Mouse (Mus musculus): ENCODE measurements at regions not wholly inside any gene's neighbourhood (a gene's known extent, or its start where the extent isn't known, plus 50 kb on each side); places are given as distances from the start of the nearest gene placed in this dataset.

GRCm38 (mm10) chr2:12765336-12765735 is 158.5 kb upstream of the Pter start:
- Histone ChIP-seq H3K4me3 (ENCODE audit: control insufficient read depth, insufficient read depth, low read length) (no peak overlapping the region), H3K27me3 (ENCODE audit: control insufficient read depth, insufficient read depth, low read length) (no peaks in the 10 kb centered on the region), H3K4me1 (replicated peaks; ENCODE audit: control insufficient read depth, insufficient read depth, low read length) (no peaks in the 10 kb centered on the region), H3K27ac (ENCODE audit: control insufficient read depth, insufficient read depth, low read length) (no peak overlapping the region), H3K36me3 (ENCODE audit: control insufficient read depth, insufficient read depth, low read length) (no peaks in the 10 kb centered on the region)
- 87% methylated on average over 2 of the region's 2 CpGs for WGBS
- no peak for DNase-seq
- TF ChIP-seq POLR2A (IDR thresholded peaks at IDR 0.05; ENCODE audit: control insufficient read depth, extremely low read depth, insufficient read depth, low read length, poor library complexity) (no peak), CTCF (IDR thresholded peaks at IDR 0.05; ENCODE audit: borderline replicate concordance, control insufficient read depth, extremely low read depth, insufficient read depth, low read length, poor library complexity) (no peak)

GRCm38 (mm10) chr2:12776866-12777265 is 147.0 kb upstream of the Pter start:
- H3K27me3 ChIP-seq (ENCODE audit: control insufficient read depth, insufficient read depth, low read length), result no peaks in the 10 kb centered on the region
- TF ChIP-seq POLR2A (IDR thresholded peaks at IDR 0.05; ENCODE audit: control insufficient read depth, extremely low read depth, insufficient read depth, low read length, poor library complexity) (no peak), CTCF (IDR thresholded peaks at IDR 0.05; ENCODE audit: borderline replicate concordance, control insufficient read depth, extremely low read depth, insufficient read depth, low read length, poor library complexity) (no peak)
- DNase-seq, result no peak
- no peaks in the 10 kb centered on the region for H3K36me3 ChIP-seq (ENCODE audit: control insufficient read depth, insufficient read depth, low read length)
- H3K4me3 ChIP-seq (ENCODE audit: control insufficient read depth, insufficient read depth, low read length), result no peak overlapping the region
- 72% methylated on average over 3 of the region's 3 CpGs for WGBS
- H3K4me1 ChIP-seq (replicated peaks; ENCODE audit: control insufficient read depth, insufficient read depth, low read length), result no peaks in the 10 kb centered on the region
- no peak overlapping the region for H3K27ac ChIP-seq (ENCODE audit: control insufficient read depth, insufficient read depth, low read length)

GRCm38 (mm10) chr2:12777696-12778095 is 146.1 kb upstream of the Pter start:
- Histone ChIP-seq H3K4me1 (replicated peaks; ENCODE audit: control insufficient read depth, insufficient read depth, low read length) (no peaks in the 10 kb centered on the region), H3K36me3 (ENCODE audit: control insufficient read depth, insufficient read depth, low read length) (no peaks in the 10 kb centered on the region), H3K27me3 (ENCODE audit: control insufficient read depth, insufficient read depth, low read length) (no peaks in the 10 kb centered on the region), H3K27ac (ENCODE audit: control insufficient read depth, insufficient read depth, low read length) (no peak overlapping the region), H3K4me3 (ENCODE audit: control insufficient read depth, insufficient read depth, low read length) (no peak overlapping the region)
- 46% methylated on average over 2 of the region's 2 CpGs for WGBS
- DNase-seq, result no peak
- TF ChIP-seq CTCF (IDR thresholded peaks at IDR 0.05; ENCODE audit: borderline replicate concordance, control insufficient read depth, extremely low read depth, insufficient read depth, low read length, poor library complexity) (no peak), POLR2A (IDR thresholded peaks at IDR 0.05; ENCODE audit: control insufficient read depth, extremely low read depth, insufficient read depth, low read length, poor library complexity) (no peak)

- TF ChIP-seq POLR2A (IDR thresholded peaks at IDR 0.05; ENCODE audit: control insufficient read depth, extremely low read depth, insufficient read depth, low read length, poor library complexity) (no peak), CTCF (IDR thresholded peaks at IDR 0.05; ENCODE audit: borderline replicate concordance, control insufficient read depth, extremely low read depth, insufficient read depth, low read length, poor library complexity) (no peak)
- 77% methylated on average over 2 of the region's 2 CpGs for WGBS
- no peaks in the 10 kb centered on the region for H3K27me3 ChIP-seq (ENCODE audit: control insufficient read depth, insufficient read depth, low read length)
- no peaks in the 10 kb centered on the region for H3K4me1 ChIP-seq (replicated peaks; ENCODE audit: control insufficient read depth, insufficient read depth, low read length)
- no peak overlapping the region for H3K4me3 ChIP-seq (ENCODE audit: control insufficient read depth, insufficient read depth, low read length)
- DNase-seq, result no peak
- H3K36me3 ChIP-seq (ENCODE audit: control insufficient read depth, insufficient read depth, low read length), result no peaks in the 10 kb centered on the region
- H3K27ac ChIP-seq (ENCODE audit: control insufficient read depth, insufficient read depth, low read length), result no peak overlapping the region
Observed at GRCm38 (mm10) chr2:12792596-12792995, 131.2 kb upstream of the Pter start.

GRCm38 (mm10) chr2:12797615-12798169 is 126.1 kb upstream of the Pter start:
- TF ChIP-seq POLR2A (IDR thresholded peaks at IDR 0.05; ENCODE audit: control insufficient read depth, extremely low read depth, insufficient read depth, low read length, poor library complexity) (no peak), CTCF (IDR thresholded peaks at IDR 0.05; ENCODE audit: borderline replicate concordance, control insufficient read depth, extremely low read depth, insufficient read depth, low read length, poor library complexity) (no peak)
- Histone ChIP-seq H3K27me3 (ENCODE audit: control insufficient read depth, insufficient read depth, low read length) (no peaks in the 10 kb centered on the region), H3K27ac (ENCODE audit: control insufficient read depth, insufficient read depth, low read length) (no peak overlapping the region), H3K4me3 (ENCODE audit: control insufficient read depth, insufficient read depth, low read length) (no peak overlapping the region), H3K4me1 (replicated peaks; ENCODE audit: control insufficient read depth, insufficient read depth, low read length) (no peaks in the 10 kb centered on the region), H3K36me3 (ENCODE audit: control insufficient read depth, insufficient read depth, low read length) (no peaks in the 10 kb centered on the region)
- no peak for DNase-seq
- 52% methylated on average over 1 of the region's 1 CpGs for WGBS

- DNase-seq, result no peak
- Histone ChIP-seq H3K36me3 (ENCODE audit: control insufficient read depth, insufficient read depth, low read length) (no peaks in the 10 kb centered on the region), H3K4me1 (replicated peaks; ENCODE audit: control insufficient read depth, insufficient read depth, low read length) (no peaks in the 10 kb centered on the region), H3K27me3 (ENCODE audit: control insufficient read depth, insufficient read depth, low read length) (no peaks in the 10 kb centered on the region), H3K4me3 (ENCODE audit: control insufficient read depth, insufficient read depth, low read length) (no peak overlapping the region), H3K27ac (ENCODE audit: control insufficient read depth, insufficient read depth, low read length) (no peak overlapping the region)
- no peak for TF ChIP-seq POLR2A (IDR thresholded peaks at IDR 0.05; ENCODE audit: control insufficient read depth, extremely low read depth, insufficient read depth, low read length, poor library complexity)
- WGBS, result 95% methylated on average over 4 of the region's 4 CpGs
Observed at GRCm38 (mm10) chr2:12799153-12799925, 124.5 kb upstream of the Pter start.

Data from thymus, adult 2 months (tissue).